26 mouse cellular contexts compared by ENCODE assay signal in genomic region chr1:75660336-75661100, GRCm38 (mm10).
"Had no signal": no experiment of that assay in that cellular context is flagged by ENCODE, and none has a peak within 500 bp of the region (broad histone marks: within the 10 kb centered on the region; RNA-seq: fewer than 3 reads in every experiment).

No protein-coding gene starts in this region.

- H3K27ac ChIP-seq: intestine, embryonic 15.5 days; kidney, embryonic 15.5 days; left cerebral cortex, adult 2 months; limb, embryonic 15.5 days; lung, embryonic 15.5 days; midbrain, embryonic 12.5 days; midbrain, embryonic 15.5 days; neural tube, embryonic 12.5 days; neural tube, embryonic 15.5 days; stomach, postnatal 0 days had no signal

- DNase-seq: kidney, adult 11 months; kidney, adult 8-10 months; kidney, postnatal 10 days; kidney, postnatal 36 days; layer of hippocampus, postnatal 36 days; left cerebral cortex, postnatal 4 days; lung, adult 18-20 months; lung, postnatal 10 days; lung, postnatal 36 days; right cerebral cortex, adult 18-20 months; right cerebral cortex, postnatal 14 days; right cerebral cortex, postnatal 4 days; thymus, adult 18-20 months; thymus, postnatal 36 days had no signal

- H3K36me3 ChIP-seq: intestine, embryonic 15.5 days; kidney, embryonic 15.5 days; limb, embryonic 12.5 days; limb, embryonic 15.5 days; lung, embryonic 15.5 days; midbrain, embryonic 12.5 days; midbrain, embryonic 15.5 days; neural tube, embryonic 12.5 days; neural tube, embryonic 15.5 days had no signal

- H3K4me3 ChIP-seq: intestine, embryonic 15.5 days; kidney, embryonic 15.5 days; left cerebral cortex, adult 2 months; limb, embryonic 12.5 days; limb, embryonic 15.5 days; lung, embryonic 15.5 days; megakaryocyte, embryonic 14.5 days; midbrain, embryonic 12.5 days; midbrain, embryonic 15.5 days; neural tube, embryonic 12.5 days; neural tube, embryonic 15.5 days had no signal

- ATAC-seq: intestine, embryonic 15.5 days; midbrain, embryonic 15.5 days had no signal

- H3K9ac ChIP-seq: intestine, embryonic 15.5 days; kidney, embryonic 15.5 days; limb, embryonic 12.5 days; limb, embryonic 15.5 days; lung, embryonic 15.5 days; midbrain, embryonic 12.5 days; midbrain, embryonic 15.5 days; neural tube, embryonic 12.5 days; neural tube, embryonic 15.5 days had no signal

- H3K4me2 ChIP-seq: intestine, embryonic 15.5 days; kidney, embryonic 15.5 days; limb, embryonic 12.5 days; limb, embryonic 15.5 days; lung, embryonic 15.5 days; midbrain, embryonic 12.5 days; midbrain, embryonic 15.5 days; neural tube, embryonic 12.5 days; neural tube, embryonic 15.5 days had no signal

- H3K9me3 ChIP-seq: intestine, embryonic 15.5 days; kidney, embryonic 15.5 days; limb, embryonic 15.5 days; lung, embryonic 15.5 days; midbrain, embryonic 15.5 days; neural tube, embryonic 12.5 days; neural tube, embryonic 15.5 days had no signal

- H3K27me3 ChIP-seq: intestine, embryonic 15.5 days; kidney, embryonic 15.5 days; limb, embryonic 15.5 days; lung, embryonic 15.5 days; megakaryocyte, embryonic 14.5 days had no signal

- H3K4me1 ChIP-seq: megakaryocyte, embryonic 14.5 days had no signal
